Mouse (Mus musculus): Measurements from ENCODE around the gene Pex3.

Gene Pex3

GRCm38 (mm10) chr10:13552646-13553497 lies at the start of gene Pex3, which contains the start of gene Adat2:
Pex3 (minus strand) TSS chr10:13553142.
Adat2 (plus strand) TSS chr10:13552894.
- DNase-seq (ENCODE audit: inconsistent ontology term): peak; percentile 94

DNA sequence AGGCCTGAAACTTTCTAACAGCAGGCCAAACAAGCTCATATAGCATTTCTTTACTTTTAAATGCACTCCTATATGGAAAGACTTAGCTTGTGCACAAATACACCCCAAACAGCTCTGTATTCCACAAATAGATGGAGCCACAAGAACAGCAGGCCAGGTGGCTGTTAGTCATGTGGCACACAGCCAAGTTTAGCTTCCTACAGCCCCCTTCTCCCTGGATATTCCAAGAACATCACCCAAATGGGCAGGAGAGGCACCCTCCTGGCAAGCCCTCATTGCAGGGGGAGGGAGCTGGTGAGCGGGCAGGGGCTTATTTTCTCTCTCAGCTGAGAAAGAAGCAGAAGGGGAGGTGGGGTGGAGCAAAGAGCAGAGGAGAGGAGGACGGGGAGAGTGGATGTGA lies 48.0 kb upstream of the Pex3 start:
- DNase-seq (ENCODE audit: inconsistent ontology term): no peak

GRCm38 (mm10) chr10:13597491-13597890 lies 44.5 kb upstream of the Pex3 start:
- DNase-seq (ENCODE audit: inconsistent ontology term): no peak

- no peak for DNase-seq (ENCODE audit: inconsistent ontology term)
Observed at GRCm38 (mm10) chr10:13596866-13597265, 43.9 kb upstream of the Pex3 start.

DNA sequence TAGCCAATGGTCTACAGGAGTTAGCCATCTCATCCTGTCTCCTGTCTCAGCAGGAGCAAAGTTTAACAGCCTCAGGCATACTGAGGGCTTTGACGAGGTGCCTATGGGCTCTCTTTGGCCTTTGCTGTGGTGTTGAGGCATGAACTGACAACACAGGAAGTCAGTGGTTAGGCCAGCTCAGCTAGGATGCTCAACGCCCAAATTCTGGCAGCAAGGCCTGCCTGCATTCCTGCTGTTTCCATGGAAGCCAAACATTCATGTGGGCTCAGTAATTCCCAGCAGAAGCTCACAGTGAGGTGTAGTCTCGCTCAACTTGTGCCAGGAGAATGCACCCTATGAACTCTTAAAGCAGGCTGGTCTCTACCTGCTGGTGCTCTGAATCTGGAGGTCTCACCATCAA lies 43.1 kb upstream of the Pex3 start:
- DNase-seq (ENCODE audit: inconsistent ontology term): peak; percentile 93

DNA sequence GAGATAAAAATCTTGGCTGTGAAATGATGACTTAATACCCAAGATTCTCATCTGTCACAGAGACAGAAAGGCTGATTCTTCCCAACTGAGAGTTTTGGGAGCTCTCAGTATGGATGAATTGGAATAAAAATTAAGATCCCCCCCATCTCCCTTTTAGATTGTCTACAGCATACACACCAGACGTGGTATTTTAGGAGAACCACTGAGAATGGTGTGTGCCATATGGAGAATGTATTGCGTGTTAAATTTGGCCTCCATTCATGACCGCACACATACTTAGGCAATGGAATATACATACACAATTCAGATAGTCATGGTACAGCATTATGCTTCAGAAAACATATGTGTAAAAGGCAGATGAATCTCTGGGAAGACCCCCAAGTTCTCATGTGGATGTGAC lies 40.6 kb upstream of the Pex3 start:
- DNase-seq (ENCODE audit: inconsistent ontology term): no peak

GRCm38 (mm10) chr10:13592196-13592595 lies 39.3 kb upstream of the Pex3 start:
- DNase-seq (ENCODE audit: inconsistent ontology term): no peak

DNA sequence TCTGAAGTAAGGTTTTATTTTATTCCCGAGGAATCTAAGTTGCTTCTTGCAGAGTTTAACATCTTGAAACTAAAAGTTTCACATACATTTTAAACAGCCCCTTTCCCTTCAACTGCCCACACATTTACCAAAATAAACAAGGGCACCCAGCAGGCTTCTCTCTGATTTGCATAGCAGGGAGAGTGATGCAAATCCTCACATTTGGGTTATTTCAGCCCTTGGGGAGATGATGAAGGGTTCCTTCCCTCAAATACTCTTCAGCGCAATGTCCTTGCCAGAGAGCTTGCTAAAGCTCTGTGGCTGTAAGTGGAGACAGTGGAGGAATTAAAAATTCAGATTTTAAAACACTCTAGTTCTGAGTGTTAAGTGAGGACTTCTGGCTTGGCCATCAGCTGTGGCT lies 35.0 kb upstream of the Pex3 start:
- DNase-seq (ENCODE audit: inconsistent ontology term): no peak

- DNase-seq (ENCODE audit: inconsistent ontology term): peak; percentile 58
Observed at GRCm38 (mm10) chr10:13577123-13577522, 24.2 kb upstream of the Pex3 start.

GRCm38 (mm10) chr10:13572410-13572809 lies 19.5 kb upstream of the Pex3 start:
- no peak for DNase-seq (ENCODE audit: inconsistent ontology term)

GRCm38 (mm10) chr10:13572003-13572402 lies 19.1 kb upstream of the Pex3 start:
- DNase-seq (ENCODE audit: inconsistent ontology term): peak; percentile 33

GRCm38 (mm10) chr10:13570697-13571538 lies 18.0 kb upstream of the Pex3 start:
- DNase-seq (ENCODE audit: inconsistent ontology term): no peak

DNA sequence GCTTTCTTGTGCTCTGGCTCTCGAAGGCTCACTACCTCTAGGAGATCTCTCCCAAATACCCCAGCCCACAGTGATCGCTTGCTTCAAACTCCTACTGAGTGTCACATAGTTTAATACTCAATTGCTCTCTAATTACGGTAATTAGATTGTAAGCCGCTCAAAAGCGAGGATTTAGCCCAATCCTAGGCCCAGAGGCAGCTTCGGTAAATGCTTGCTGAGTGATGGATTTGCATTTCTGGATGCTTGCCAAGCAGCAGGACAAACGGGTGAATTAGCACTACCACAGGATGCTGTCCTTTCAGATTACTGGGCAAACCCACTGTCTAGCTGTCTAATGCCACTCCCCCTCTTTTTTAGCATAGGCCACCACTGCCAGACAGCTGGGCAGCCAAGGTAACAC lies 16.9 kb upstream of the Pex3 start:
- DNase-seq (ENCODE audit: inconsistent ontology term): peak; percentile 34

DNA sequence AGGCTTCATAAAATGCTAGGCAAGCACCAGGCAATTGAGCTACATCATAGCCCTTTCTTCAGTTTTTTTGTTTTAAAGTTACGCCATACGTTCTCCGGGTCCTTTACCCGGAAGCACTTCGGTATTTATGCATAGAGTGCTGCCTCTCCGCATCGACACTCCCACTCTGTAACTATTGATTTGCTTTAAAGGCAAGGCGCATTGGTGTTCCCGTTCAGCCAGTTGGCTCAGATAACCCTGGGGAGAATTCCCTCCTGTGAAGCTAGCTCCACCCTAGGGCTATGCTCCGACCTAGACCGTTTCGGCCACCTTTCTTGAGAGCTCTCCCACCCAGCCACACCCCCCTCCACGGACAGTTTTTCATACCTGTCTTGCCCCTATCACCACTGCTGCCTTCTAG lies 13.5 kb upstream of the Pex3 start:
- DNase-seq (ENCODE audit: inconsistent ontology term): no peak

DNA sequence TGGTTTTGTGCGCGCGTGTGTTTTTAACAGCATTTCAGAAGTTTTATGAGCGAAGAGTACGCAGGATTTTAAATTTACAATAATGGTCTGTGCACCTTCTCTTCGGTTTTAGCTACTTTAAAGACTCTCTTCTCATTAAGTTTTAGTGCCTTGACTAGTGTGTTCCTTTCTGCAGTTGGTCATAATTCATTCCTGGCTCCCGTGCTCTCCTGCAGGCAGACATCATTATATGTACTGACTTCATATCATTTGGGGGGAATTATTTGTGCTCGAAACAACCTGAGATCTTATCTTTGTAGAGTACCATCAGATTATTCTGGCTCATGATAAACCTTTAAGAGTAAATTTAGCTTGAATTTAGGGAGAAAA lies 12.1 kb upstream of the Pex3 start:
- no peak for DNase-seq (ENCODE audit: inconsistent ontology term)

- DNase-seq (ENCODE audit: inconsistent ontology term): peak; percentile 44
Observed at GRCm38 (mm10) chr10:13564364-13565079, 11.6 kb upstream of the Pex3 start.

DNA sequence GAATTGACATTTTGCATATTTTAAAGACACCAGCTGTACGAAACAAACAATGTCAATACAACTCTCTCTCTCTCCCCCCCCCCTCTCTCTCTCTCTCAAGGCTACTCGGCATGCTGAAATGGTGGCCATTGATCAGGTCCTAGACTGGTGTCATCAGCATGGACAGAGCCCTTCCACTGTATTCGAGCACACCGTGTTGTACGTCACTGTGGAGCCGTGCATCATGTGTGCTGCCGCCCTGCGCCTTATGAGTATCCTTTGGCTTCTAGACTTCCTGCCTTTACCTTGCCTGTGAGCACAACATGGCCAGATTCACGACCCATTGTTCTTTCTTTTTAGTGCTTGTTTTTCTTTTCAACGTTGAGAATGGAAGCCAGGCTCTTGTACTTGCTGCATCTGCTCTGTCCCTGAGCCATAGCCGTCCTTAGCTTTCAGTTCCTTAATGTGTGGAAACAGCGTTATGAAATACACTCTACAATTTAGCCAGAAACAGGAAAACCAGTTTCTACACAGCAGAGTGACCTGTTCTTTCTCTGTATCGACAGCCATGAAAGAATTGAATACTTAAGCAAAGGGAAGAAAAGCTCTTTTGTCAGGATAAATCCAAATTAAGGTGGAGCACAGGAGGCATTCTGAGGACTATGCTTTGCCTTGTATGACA lies 7.2 kb upstream of the Pex3 start:
- no peak for DNase-seq (ENCODE audit: inconsistent ontology term)

GRCm38 (mm10) chr10:13554316-13554715 lies 1.4 kb upstream of the Pex3 start:
- DNase-seq (ENCODE audit: inconsistent ontology term): no peak

DNA sequence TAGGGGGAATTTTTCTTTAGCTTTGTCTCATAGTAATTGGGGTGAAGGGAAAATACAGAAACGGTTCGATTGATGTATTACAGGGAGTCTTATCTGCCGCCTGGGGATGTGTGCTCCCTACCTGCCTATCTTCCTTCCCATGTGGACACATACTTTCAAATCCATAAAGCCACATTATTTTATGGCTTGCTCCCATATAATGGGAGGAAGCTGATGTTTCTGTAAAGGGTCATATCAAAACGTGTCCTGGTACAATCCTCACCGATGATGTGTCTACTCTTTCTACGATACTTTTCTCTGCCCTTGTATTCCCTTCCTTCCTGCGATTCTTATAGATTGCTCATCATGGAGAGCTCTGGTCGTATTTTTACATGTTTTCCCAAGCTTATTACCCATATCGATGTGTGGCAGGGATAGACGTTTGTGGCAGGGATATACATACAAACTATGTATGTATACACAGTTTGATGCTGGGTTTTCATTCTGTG lies 600 bp upstream of the Pex3 start:
- no peak for DNase-seq (ENCODE audit: inconsistent ontology term)

- no peak for DNase-seq (ENCODE audit: inconsistent ontology term)
Observed at GRCm38 (mm10) chr10:13541721-13542120, 11.2 kb downstream of the Pex3 start.

- DNase-seq (ENCODE audit: inconsistent ontology term): no peak
Observed at GRCm38 (mm10) chr10:13539769-13540333, 13.1 kb downstream of the Pex3 start.

Measured in Muller cell, postnatal 12 days (primary cell).